Mouse (Mus musculus): ENCODE data around the gene Atp6v0a2.
A peak's percentile ranks its signal among the peaks of the same experiment; 100 is the strongest.

DNA sequence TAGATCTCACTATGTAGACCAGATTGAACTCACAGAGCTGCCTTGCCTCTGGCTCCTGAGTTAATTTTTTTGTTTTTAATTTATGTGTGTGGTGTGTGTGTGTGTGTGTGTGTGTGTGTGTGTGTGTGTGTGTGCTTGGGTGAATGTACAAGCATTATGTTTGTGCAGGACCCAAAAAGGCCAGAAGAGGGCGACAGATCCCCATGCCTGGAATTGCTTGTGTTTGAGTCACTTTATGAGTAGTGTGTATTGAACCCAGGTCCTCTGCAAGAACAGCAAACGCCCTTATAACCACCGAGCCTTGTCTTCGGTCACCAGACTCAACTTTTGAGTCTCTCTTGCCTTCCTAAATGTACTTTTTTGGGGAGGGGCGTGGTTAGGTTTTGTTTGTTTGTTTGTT is 26.0 kb upstream of the Atp6v0a2 start:
- peak; percentile 64 for TF ChIP-seq CTCF (IDR thresholded peaks at IDR 0.05)
- no peak for TF ChIP-seq POLR2A (IDR thresholded peaks at IDR 0.05; ENCODE audit: insufficient read depth, low read depth, low read length)
- TF ChIP-seq EP300 (IDR thresholded peaks at IDR 0.05; ENCODE audit: insufficient read depth, low read depth, low read length): no peak

Measured in heart, adult 2 months (tissue).